ENCODE assay signal across 8 mouse cellular contexts in genomic region chr11:23665311-23665786, GRCm38 (mm10). TPM values are rescaled to one million over a fixed set of nuclear protein-coding genes. Genes with fewer than 3 reads are reported as not detected.
DNase-seq lines count a peak whose midpoint lies in the region; ATAC-seq and TF ChIP-seq lines count a peak whose summit lies in the region.

TSS of gene Pus10 (plus strand) at chr11:23665674.

- H3K27me3 ChIP-seq in intestine, postnatal 0 days (replicated peaks; ENCODE audit: control insufficient read depth, insufficient read depth, low read length) = no peaks in the 10 kb centered on the region
- no peaks in the 10 kb centered on the region for H3K27me3 ChIP-seq in neural tube, embryonic 12.5 days (replicated peaks)

- H3K9me3 ChIP-seq in intestine, postnatal 0 days (ENCODE audit: control insufficient read depth) = no peaks in the 10 kb centered on the region
- no peaks in the 10 kb centered on the region for H3K9me3 ChIP-seq in neural tube, embryonic 12.5 days

- peak within 1 kb of the TSS; percentile 91 for H3K27ac ChIP-seq in bone marrow, adult 2 months (ENCODE audit: control insufficient read depth, insufficient read depth, low read depth, low read length, poor library complexity)
- peak within 1 kb of the TSS; percentile 99 for H3K27ac ChIP-seq in intestine, postnatal 0 days (ENCODE audit: low read depth, low read length)
- peak within 1 kb of the TSS; percentile 93 for H3K27ac ChIP-seq in neural tube, embryonic 12.5 days

- peak within 1 kb of the TSS; percentile 94 for H3K4me3 ChIP-seq in bone marrow, adult 2 months (replicated peaks; ENCODE audit: control insufficient read depth, low read depth, low read length)
- H3K4me3 ChIP-seq in intestine, postnatal 0 days (ENCODE audit: low read depth, low read length) = peak within 1 kb of the TSS; percentile 96
- H3K4me3 ChIP-seq in neural tube, embryonic 12.5 days = peak within 1 kb of the TSS; percentile 86

- DNase-seq in layer of hippocampus, adult 8-10 months (ENCODE audit: low spot score in 2 of 2) = no peak
- DNase-seq in layer of hippocampus, adult 9-11 months = no peak
- DNase-seq in gastrocnemius, adult 8-10 months (ENCODE audit: low spot score in 2 of 2) = peak in 1 of 2 experiments; percentile 15
- DNase-seq in liver = peak; percentile 61
- DNase-seq in B cell, adult 2 months = no peak

- no peak for TF ChIP-seq POLR2A in bone marrow, adult 2 months (IDR thresholded peaks at IDR 0.05; ENCODE audit: borderline replicate concordance, control insufficient read depth, low read depth, low read length)

- H3K4me1 ChIP-seq in bone marrow, adult 2 months (ENCODE audit: control insufficient read depth, insufficient read depth, low read length) = no peaks in the 10 kb centered on the region; the same call in 1 of the 2 replicates
- H3K4me1 ChIP-seq in intestine, postnatal 0 days (replicated peaks; ENCODE audit: control insufficient read depth, insufficient read depth, low read length) = peaks cover 4% of the 10 kb centered on the region; the same call in 1 of the 2 replicates
- H3K4me1 ChIP-seq in neural tube, embryonic 12.5 days = peaks cover 6% of the 10 kb centered on the region; the same call in 1 of the 2 replicates

- H3K9ac ChIP-seq in intestine, postnatal 0 days (ENCODE audit: low read depth, low read length) = peak within 1 kb of the TSS; percentile 95
- peak within 1 kb of the TSS; percentile 89 for H3K9ac ChIP-seq in neural tube, embryonic 12.5 days

- under 1% methylated on average over 40 of the region's 40 CpGs for WGBS in bone marrow, adult 2 months
- WGBS in intestine, postnatal 0 days = 1% methylated on average over 40 of the region's 40 CpGs
- WGBS in neural tube, embryonic 12.5 days = under 1% methylated on average over 40 of the region's 40 CpGs

- H3K4me2 ChIP-seq in intestine, postnatal 0 days (replicated peaks; ENCODE audit: low read depth) = peak within 1 kb of the TSS; percentile 69
- H3K4me2 ChIP-seq in neural tube, embryonic 12.5 days (replicated peaks) = peak within 1 kb of the TSS; percentile 67

- no peaks in the 10 kb centered on the region for H3K36me3 ChIP-seq in intestine, postnatal 0 days (ENCODE audit: control insufficient read depth, insufficient read depth)
- H3K36me3 ChIP-seq in neural tube, embryonic 12.5 days = 0 out of 2 replicates have a peak, but pooled peaks cover 3% of the 10 kb centered on the region

- TF ChIP-seq CTCF in bone marrow, adult 2 months (IDR thresholded peaks at IDR 0.05; ENCODE audit: control insufficient read depth, insufficient read depth, low read length) = no peak
- TF ChIP-seq CTCF in intestine, postnatal 0 days (IDR thresholded peaks at IDR 0.05; ENCODE audit: low read depth) = no peak

- peak; percentile 83 for ATAC-seq in intestine, postnatal 0 days
- ATAC-seq in neural tube, embryonic 12.5 days (ENCODE audit: low FRiP score, low read depth) = peak; percentile 78

RNA-seq across cellular contexts. Expression of gene Pus10, which starts in this region (rescaled TPM):
- total RNA-seq in layer of hippocampus, adult 8-10 months (2022) = 10 to 100 TPM; 18.1 to 22.4 (median 20.3) TPM
- 9.9 and 12.0 TPM in 2 replicates for polyA plus RNA-seq in bone marrow, adult 2 months (2011; ENCODE audit: insufficient read depth, insufficient read length, low replicate concordance, missing spikeins)
- total RNA-seq in gastrocnemius, adult 8-10 months (2022) = 10 to 100 TPM; 13.7 to 18.6 (median 14.9) TPM
- 9.0 and 9.6 TPM in 2 replicates for polyA plus RNA-seq in intestine, postnatal 0 days (2015; fragmentation: Nextera tagmentation; extraction: Ambion mirVana)
- 18.4 and 19.8 TPM in 2 replicates for polyA plus RNA-seq in neural tube, embryonic 12.5 days (2016; fragmentation: Nextera tagmentation; extraction: Ambion mirVana)
